Mouse (Mus musculus) hindbrain, postnatal 0 days (tissue): ENCODE results near the gene Klc2. TPM values are rescaled to one million over a fixed set of nuclear protein-coding genes. Genes with fewer than 3 reads are reported as not detected.

Experiments used
- ATAC-seq: fragments of 200-750 bp; cut with Nextera tagmentation; 2 replicates; pipeline ENCODE4 v1.8.0; 2017; ENCODE audit warnings: mild to moderate bottlenecking, moderate TSS enrichment, moderate library complexity
- DNase-seq: peaks from one replicate; pipeline ENCODE4 v3.0.0-alpha.2; 2015; ENCODE audit warnings: low spot score
- H3K27ac ChIP-seq: fragments of 300-500 bp; sonication (generic); 2 replicates; pipeline ENCODE4 v1.5.1; 2014; ENCODE audit warnings: mild to moderate bottlenecking
- H3K27me3 ChIP-seq: fragments of 300-500 bp; sonication (generic); 2 replicates; pipeline ENCODE4 v1.6.1; 2014; ENCODE audit warnings: low read length, mixed read lengths; ENCODE audit not compliant: insufficient read depth
- H3K36me3 ChIP-seq: fragments of 300-500 bp; sonication (generic); 2 replicates; pipeline ENCODE4 v1.6.1; 2014; ENCODE audit warnings: low read length, mixed read lengths; ENCODE audit not compliant: insufficient read depth
- H3K4me1 ChIP-seq: fragments of 300-500 bp; sonication (generic); 2 replicates; pipeline ENCODE4 v1.6.1; 2014; ENCODE audit warnings: antibody characterized with exemption, low read length, mixed read lengths; ENCODE audit not compliant: insufficient read depth
- H3K4me2 ChIP-seq: fragments of 300-500 bp; sonication (generic); 2 replicates; pipeline ENCODE4 v1.6.1; 2014; ENCODE audit warnings: low read depth, mild to moderate bottlenecking, low read length, moderate library complexity, mixed read lengths
- H3K4me3 ChIP-seq: fragments of 300-500 bp; sonication (generic); 2 replicates; pipeline ENCODE4 v1.5.1; 2014; ENCODE audit warnings: low read length
- H3K9ac ChIP-seq: fragments of 300-500 bp; sonication (generic); replicated peaks from 2 replicates; pipeline ENCODE4 v1.6.1; 2014; ENCODE audit warnings: mild to moderate bottlenecking, low read length, moderate library complexity, mixed read lengths
- H3K9me3 ChIP-seq: fragments of 300-500 bp; sonication (generic); 2 replicates; pipeline ENCODE4 v1.6.1; 2016; ENCODE audit warnings: low read length, mixed read lengths
- CTCF ChIP-seq: IDR thresholded peaks from 2 replicates; pipeline ENCODE4 v1.5.1; 2016; ENCODE audit warnings: antibody characterized with exemption, control low read depth, low read depth
- WGBS: fragments of 180-500 bp; shearing (Covaris S2); extraction: QIAGEN DNeasy Blood & Tissue Kit; methylation state at CpG from one replicate; pipeline ENCODE4 v1.1.7; 2014; 5-methylcytosine and 5-hydroxymethylcytosine counted together
- polyA plus RNA-seq: library from polyadenylated mRNA; unstranded; fragments of >200 nt; fragmentation: Nextera tagmentation; extraction: Ambion mirVana; gene quantifications from 2 replicates; pipeline ENCODE4 v1.2.1, GENCODE M21; 2015
- total RNA-seq: library from RNA; depleted of rRNA; stranded (reverse); fragments of >200 nt; gene quantifications from 2 replicates; pipeline ENCODE4 v1.2.3, GENCODE M21; 2014

The Klc2 gene
- total and polyA plus RNA-seq, 2 experiments from 2014 or later: 76.6 to 227 TPM

- H3K36me3 ChIP-seq: no peaks in the 10 kb centered on the region
- H3K4me2 ChIP-seq: no peak overlapping the region
- no peak overlapping the region for H3K4me3 ChIP-seq
- no peak overlapping the region for H3K27ac ChIP-seq
- 70% methylated on average over 10 of the region's 10 CpGs for WGBS
- H3K27me3 ChIP-seq: no peaks in the 10 kb centered on the region
- H3K4me1 ChIP-seq: no peaks in the 10 kb centered on the region
- ATAC-seq (no peak), DNase-seq (no peak)
- no peak overlapping the region for H3K9ac ChIP-seq
- H3K9me3 ChIP-seq: no peaks in the 10 kb centered on the region
- no peak for TF ChIP-seq CTCF
Measured at GRCm38 (mm10) chr19:5122492-5122891, 4.1 kb upstream of the Klc2 start.

GRCm38 (mm10) chr19:5117494-5118383 lies 621 bp downstream of the Klc2 start:
- peak; percentile 91 for ATAC-seq
- Histone ChIP-seq H3K9me3 (no peaks in the 10 kb centered on the region), H3K4me2 (peak overlapping the region; percentile 83), H3K4me1 (peaks cover 4% of the 10 kb centered on the region; the same call in 1 of the 2 replicates), H3K9ac (peak overlapping the region; percentile 75), H3K27ac (peak overlapping the region; percentile 95), H3K36me3 (peaks cover 1% of the 10 kb centered on the region; the same call in 1 of the 2 replicates), H3K4me3 (peak overlapping the region; percentile 83), H3K27me3 (no peaks in the 10 kb centered on the region)
- TF ChIP-seq CTCF: peak; percentile 95
- WGBS: under 1% methylated on average over 75 of the region's 83 CpGs
- peak; percentile 95 for DNase-seq

- H3K36me3 ChIP-seq: peaks cover 35% of the 10 kb centered on the region
- no peak overlapping the region for H3K27ac ChIP-seq
- no peak for TF ChIP-seq CTCF
- ATAC-seq (no peak), DNase-seq (peak; percentile 61)
- H3K4me3 ChIP-seq: no peak overlapping the region
- no peak overlapping the region for H3K4me2 ChIP-seq
- 72% methylated on average over 7 of the region's 7 CpGs for WGBS
- no peak overlapping the region for H3K9ac ChIP-seq
- no peaks in the 10 kb centered on the region for H3K9me3 ChIP-seq
- H3K27me3 ChIP-seq: no peaks in the 10 kb centered on the region
- H3K4me1 ChIP-seq: peaks cover 4% of the 10 kb centered on the region; the same call in 1 of the 2 replicates
Measured at GRCm38 (mm10) chr19:5113783-5114182, 4.6 kb downstream of the Klc2 start.

- Histone ChIP-seq H3K9me3 (no peaks in the 10 kb centered on the region), H3K4me1 (0 out of 2 replicates have a peak, but pooled peaks cover 5% of the 10 kb centered on the region), H3K9ac (no peak overlapping the region), H3K27me3 (no peaks in the 10 kb centered on the region), H3K36me3 (peaks cover 41% of the 10 kb centered on the region), H3K4me3 (no peak overlapping the region), H3K4me2 (no peak overlapping the region), H3K27ac (no peak overlapping the region)
- 73% methylated on average over 19 of the region's 19 CpGs for WGBS
- DNase-seq (peak; percentile 45), ATAC-seq (no peak)
- TF ChIP-seq CTCF: peak; percentile 63
Measured at GRCm38 (mm10) chr19:5109659-5110453, 8.5 kb downstream of the Klc2 start.

- peaks cover 51% of the 10 kb centered on the region for H3K36me3 ChIP-seq
- 63% methylated on average over 4 of the region's 4 CpGs for WGBS
- no peaks in the 10 kb centered on the region for H3K9me3 ChIP-seq
- TF ChIP-seq CTCF: no peak
- no peak overlapping the region for H3K9ac ChIP-seq
- no peaks in the 10 kb centered on the region for H3K27me3 ChIP-seq
- no peak overlapping the region for H3K4me2 ChIP-seq
- no peak for DNase-seq
- no peak for ATAC-seq
- no peak overlapping the region for H3K4me3 ChIP-seq
- no peak overlapping the region for H3K27ac ChIP-seq
- 0 out of 2 replicates have a peak, but pooled peaks cover 5% of the 10 kb centered on the region for H3K4me1 ChIP-seq
Measured at GRCm38 (mm10) chr19:5108702-5109101, 9.7 kb downstream of the Klc2 start.

GRCm38 (mm10) chr19:5108271-5108575 lies 10.1 kb downstream of the Klc2 start:
- Histone ChIP-seq H3K27ac (no peak overlapping the region), H3K4me3 (no peak overlapping the region), H3K4me1 (0 out of 2 replicates have a peak, but pooled peaks cover 5% of the 10 kb centered on the region), H3K27me3 (no peaks in the 10 kb centered on the region), H3K9ac (no peak overlapping the region), H3K4me2 (no peak overlapping the region), H3K36me3 (peaks cover 56% of the 10 kb centered on the region), H3K9me3 (no peaks in the 10 kb centered on the region)
- peak; percentile 54 for TF ChIP-seq CTCF
- WGBS: 27% methylated on average over 5 of the region's 5 CpGs
- no peak for ATAC-seq
- DNase-seq: peak; percentile 60
